Mouse (Mus musculus) neutrophil, adult 5-6 weeks (primary cell): ENCODE measurements around the gene Gngt1. TPM values are rescaled to one million over a fixed set of nuclear protein-coding genes. Genes with fewer than 3 reads are reported as not detected.

Experiments used
- total RNA-seq: library from RNA; stranded (forward); fragments of 200-1000 nt; gene quantifications from 2 replicates; pipeline ENCODE4 v1.2.3, GENCODE M21; 2017

Gene Gngt1
- total RNA-seq, 1 experiment from 2014 or later, result not detected

Other genes with a start within 250 kb of the Gngt1 start
- 0.25 TPM in 1 of 2 replicates, not detected in the other for gene Calcr, start 229.1 kb upstream of the Gngt1 start, total RNA-seq
- not detected in 2 replicates for gene Tfpi2, start 4.9 kb upstream of the Gngt1 start, total RNA-seq
- 27.0 and 27.5 TPM in 2 replicates for gene Gng11, start 10.1 kb downstream of the Gngt1 start, total RNA-seq
- gene Bet1, start 93.2 kb downstream of the Gngt1 start, total RNA-seq, result 10.8 and 42.1 TPM in 2 replicates